Mouse (Mus musculus): ENCODE measurements around the gene Ssbp2.
A peak's percentile ranks its signal among the peaks of the same experiment; 100 is the strongest.

Ssbp2 gene

DNA sequence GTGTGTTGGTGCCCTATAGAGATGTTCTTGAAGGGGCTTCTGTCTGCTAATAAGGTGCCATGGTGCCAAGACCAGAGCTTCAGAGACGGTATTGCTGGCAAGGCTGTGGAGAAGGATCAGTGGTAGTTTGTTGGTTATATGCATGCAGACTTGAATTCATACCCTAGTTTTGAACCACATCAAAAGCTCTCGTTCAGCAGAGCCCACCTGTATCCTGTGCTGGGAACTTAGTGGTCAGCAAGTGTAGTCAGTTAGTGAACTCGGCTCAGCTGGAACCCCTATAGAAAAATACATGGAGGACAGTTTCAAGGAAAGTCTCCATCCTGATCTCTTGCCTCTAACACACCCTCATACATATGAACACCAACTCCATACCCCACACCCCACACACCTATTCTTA is 69.7 kb downstream of the Ssbp2 start:
- no peak for DNase-seq (ENCODE audit: low read depth, low spot score)

DNA sequence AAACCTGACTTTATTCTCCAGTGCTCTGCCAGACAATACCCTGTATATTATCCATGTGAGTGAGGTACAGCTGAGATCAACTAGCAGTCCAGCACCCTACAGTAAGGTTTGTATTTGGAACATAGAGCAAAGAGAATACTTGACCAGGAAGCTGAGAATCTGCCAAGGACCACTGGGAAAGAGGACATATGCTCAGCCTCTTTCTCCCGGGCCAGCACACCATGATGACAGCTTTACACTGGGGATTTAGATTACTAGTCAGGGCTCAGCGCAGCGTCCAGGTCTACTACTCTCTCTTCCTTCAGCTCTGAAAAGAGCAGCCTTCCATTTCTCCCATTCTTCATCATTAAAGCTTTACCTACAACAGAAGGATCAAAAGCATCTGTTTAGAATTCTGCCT is 76.6 kb downstream of the Ssbp2 start:
- DNase-seq (ENCODE audit: low read depth, low spot score): no peak

DNA sequence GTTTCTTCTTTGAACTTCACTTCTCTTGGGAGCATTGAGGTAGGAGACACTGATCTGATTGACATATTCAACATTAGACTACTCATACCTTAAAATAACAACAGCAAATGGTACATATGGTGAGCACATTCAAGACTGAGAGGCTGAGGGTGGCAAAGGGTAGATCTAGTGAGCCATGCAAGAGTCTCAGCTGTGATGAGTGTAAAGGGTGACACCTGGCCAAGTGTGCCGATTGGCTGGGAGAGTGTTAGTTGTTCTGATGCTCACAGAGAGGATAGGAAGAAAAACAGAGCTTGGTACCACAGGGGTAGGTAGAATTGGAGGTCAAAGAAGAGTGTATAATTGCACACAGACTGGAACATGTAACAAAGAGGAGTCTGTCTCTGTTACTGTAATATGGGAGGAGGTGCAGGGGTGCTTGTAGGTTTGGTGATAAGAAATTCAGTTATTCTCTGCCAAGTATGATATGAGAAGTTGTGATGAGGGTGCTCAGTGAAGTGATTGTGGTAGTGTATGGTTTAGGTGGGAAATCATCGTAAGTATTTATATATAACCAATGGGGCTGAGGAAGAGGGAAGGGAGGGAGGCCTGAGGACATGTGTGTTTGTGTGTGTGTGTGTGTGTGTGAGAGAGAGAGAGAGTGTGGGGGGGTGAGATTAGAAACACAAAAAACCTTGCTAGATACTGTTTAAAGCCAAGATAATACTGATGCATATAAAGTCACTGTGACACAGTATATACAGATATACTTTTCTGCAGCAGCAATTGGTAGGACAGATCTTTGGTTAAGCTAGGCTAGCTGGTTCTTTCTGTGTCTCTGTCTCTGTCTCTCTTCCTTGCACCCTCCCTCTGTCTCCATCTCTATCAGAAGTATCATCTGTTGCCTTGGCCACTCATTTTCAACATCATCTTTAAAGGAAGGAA is 80.3 kb downstream of the Ssbp2 start:
- DNase-seq (ENCODE audit: low read depth, low spot score): no peak

DNA sequence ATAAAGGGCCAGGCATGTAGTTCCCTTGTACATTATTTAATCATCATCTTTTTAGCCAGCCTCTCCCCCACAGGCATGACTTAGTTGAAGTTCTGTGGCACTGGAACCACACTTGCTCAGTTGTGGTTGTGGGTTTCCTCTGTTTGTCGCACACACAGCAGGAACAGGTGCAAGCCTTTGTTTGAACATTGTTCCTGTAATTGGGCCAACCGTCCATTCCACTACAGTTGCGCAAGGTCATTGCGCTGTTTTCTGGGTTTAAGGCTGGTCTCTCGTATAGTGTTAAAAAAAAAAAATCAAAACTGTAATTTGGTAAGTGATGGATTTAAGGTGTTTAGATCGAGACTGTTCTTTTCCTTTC is 81.0 kb downstream of the Ssbp2 start:
- DNase-seq (ENCODE audit: low read depth, low spot score): no peak

DNA sequence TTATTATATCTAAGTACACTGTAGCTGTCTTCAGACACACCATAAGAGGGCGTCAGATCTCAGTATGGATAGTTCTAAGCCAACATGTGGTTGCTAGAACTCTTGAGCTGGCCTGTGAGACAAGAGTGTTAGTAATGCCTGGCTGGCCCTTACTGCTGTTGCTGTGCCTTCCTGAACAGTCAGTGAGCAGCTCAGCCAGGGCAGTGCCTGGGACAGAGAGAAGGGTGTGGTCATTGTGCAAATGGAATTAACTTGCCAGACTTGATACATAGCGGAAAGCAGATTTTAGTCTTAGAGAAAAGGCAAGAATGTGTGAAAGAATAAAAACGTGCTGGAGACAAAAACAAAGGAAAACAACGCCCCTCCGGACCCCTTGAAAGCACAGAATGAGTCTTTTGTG is 83.5 kb downstream of the Ssbp2 start:
- DNase-seq (ENCODE audit: low read depth, low spot score): peak; percentile 52

DNA sequence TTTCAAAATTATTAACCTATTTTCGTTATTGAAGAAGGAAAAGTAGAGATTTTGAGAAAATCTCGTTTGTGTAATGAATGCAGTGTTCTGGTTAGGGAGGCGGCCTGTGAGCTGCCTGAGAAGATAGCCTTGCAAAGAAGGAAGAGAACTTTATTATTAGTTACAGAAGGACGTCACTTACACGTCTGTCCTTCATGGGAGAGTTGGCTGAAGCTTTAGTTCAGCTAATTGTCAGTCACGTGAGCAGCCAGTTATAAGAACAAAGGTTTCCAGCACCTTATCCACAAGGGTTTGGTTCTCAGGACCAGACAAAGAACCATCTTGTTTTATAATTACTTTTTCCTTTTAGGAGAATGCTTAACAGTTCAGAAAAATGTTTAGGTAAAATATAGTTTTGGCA is 104.0 kb downstream of the Ssbp2 start:
- DNase-seq (ENCODE audit: low read depth, low spot score): no peak

DNA sequence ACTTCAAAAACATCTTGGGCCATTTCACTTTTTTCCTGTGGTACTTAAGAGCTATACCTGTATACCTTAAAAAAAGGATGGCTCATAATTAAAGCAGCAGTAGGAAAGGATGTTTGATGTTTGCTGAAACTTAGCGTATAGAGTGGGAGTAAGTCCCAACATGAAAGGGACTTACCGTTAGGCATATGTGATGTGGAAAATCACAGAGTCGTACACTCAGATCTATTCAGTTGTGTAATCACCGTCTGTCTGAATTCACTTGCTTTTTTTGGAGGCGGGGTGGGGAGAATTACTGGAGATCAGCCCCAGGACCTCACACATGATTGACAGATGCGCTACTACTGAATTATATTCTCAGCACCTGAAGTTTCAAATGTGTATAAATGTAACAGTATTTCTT is 104.7 kb downstream of the Ssbp2 start:
- no peak for DNase-seq (ENCODE audit: low read depth, low spot score)

DNA sequence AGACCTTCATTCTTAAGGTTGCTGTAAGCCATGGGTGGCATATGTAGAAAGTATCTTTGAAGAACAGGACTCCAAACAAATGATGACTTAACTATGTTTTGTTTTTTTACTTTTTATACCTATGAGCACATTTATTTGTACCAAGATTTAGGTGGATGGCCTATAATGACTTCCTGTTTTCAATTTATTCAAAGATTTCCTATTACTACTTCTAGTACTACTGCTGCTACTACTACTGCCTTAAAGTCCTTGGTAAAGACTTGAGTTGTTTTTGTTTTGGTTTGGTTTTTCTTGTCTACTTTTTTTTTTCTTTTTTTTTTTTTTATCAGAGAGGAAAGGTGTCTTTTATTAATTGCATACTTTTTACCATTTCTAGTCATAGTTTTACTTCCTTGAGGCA is 121.4 kb downstream of the Ssbp2 start:
- DNase-seq (ENCODE audit: low read depth, low spot score): no peak

DNA sequence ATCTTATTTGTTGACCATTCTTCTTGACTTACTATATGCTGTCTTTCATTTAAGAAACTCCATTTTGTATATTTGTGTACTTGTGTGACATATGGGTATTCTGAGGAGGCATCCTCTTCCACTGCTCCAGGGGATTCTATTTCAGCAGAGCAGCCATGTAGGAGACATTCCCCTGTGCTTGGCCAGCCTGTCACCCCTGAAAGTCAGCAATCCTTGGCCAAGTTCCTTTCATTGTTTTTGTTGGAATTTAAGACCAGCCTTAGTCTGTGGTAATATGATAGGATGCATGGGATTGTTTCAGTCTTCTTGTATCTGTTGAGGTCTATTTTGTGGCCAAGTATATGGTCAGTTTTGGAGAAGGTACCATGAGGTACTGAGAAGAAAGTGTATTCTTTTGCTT is 122.1 kb downstream of the Ssbp2 start:
- DNase-seq (ENCODE audit: low read depth, low spot score): no peak

DNA sequence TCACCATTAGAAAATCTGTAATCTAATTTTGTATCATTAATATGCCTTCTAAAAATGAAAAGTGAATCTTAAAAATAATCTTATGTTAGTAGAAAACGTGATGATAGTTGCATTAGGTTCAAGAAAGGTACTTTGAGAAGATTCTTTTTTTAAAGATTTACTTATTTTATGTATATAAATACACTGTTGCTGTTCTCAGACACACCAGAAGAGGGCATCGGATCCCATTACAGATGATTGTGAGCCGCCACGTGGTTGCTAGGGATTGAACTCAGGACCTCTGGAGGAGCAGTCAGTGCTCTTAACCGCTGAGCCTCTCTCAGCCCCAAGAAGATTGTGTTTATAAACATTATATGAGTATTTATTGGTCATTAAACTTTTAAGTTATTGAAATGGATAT is 126.3 kb downstream of the Ssbp2 start:
- no peak for DNase-seq (ENCODE audit: low read depth, low spot score)

DNA sequence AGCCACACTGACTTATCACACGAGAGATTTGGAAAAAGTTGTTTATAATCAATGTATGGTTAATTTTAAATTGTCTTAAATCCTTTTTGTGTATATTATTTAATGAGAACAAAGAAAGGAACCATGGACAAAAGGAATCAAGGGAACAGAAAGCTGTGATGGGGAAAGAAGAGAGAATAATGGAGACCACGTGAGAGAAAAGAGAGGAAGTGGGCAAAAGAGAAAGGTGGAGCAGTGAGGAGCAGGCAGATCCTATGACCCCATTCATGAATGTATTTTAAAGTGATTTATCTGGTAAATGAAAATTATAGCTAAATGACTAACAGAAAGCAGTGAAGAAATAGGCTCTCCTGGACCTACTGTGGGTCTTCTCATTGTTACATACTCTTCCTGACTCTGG is 128.4 kb downstream of the Ssbp2 start:
- no peak for DNase-seq (ENCODE audit: low read depth, low spot score)

DNA sequence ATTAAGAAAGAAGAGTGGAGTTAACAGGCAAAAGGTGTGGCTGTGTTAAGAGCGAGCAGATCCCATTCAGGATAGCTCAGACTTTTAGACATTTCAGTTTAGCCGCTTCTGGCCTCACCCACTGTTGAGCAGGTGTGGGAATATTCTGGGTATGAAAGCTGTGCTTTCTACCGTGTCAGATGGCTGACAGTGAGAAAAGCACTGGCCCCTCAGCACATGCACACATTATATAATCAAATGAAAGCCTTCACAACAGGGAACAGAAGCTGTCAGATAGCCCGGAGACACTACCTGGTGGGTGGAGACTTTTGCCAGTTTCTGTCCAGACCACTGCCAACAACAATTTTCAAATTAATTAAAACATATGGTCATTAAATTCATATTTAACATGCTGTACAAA is 131.8 kb downstream of the Ssbp2 start:
- DNase-seq (ENCODE audit: low read depth, low spot score): no peak

DNA sequence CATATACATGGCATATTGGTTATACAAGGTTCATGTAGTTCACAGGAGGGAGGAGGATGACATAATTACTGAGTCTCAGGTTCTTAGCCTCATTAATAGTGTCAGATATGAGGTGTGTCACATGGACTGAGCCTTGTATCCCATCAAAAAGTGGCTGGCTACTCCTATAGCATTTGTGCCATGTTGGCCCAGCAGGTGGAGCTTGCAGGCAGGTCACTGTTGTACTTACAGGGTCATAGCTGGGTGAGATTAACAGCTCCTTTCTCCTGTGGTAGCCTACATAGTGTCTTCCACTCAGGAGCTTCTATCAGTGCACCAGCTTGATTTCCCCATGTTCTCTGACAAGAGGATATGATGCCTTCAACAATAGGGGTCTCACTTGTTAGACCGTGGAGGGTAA is 135.2 kb downstream of the Ssbp2 start:
- no peak for DNase-seq (ENCODE audit: low read depth, low spot score)

DNA sequence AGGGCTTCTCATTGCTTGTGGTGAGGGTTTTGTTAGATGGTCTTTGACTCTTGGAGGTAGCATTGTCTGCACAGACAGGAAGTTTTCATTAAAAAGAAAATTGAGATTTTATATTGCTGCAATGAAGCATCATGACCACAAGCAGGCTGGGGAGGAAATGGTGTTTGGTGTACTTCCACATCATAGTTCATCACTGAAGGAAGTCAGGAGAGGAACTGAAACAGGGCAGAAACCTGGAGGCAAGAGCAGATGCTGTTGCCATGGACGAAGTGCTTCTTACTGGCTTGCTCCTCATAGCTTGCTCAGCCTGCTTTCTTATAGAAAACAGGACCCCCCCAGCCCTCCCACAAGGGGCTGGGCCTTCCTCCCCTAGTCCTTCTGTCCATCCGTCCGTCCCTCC is 139.5 kb downstream of the Ssbp2 start:
- DNase-seq (ENCODE audit: low read depth, low spot score): no peak

DNA sequence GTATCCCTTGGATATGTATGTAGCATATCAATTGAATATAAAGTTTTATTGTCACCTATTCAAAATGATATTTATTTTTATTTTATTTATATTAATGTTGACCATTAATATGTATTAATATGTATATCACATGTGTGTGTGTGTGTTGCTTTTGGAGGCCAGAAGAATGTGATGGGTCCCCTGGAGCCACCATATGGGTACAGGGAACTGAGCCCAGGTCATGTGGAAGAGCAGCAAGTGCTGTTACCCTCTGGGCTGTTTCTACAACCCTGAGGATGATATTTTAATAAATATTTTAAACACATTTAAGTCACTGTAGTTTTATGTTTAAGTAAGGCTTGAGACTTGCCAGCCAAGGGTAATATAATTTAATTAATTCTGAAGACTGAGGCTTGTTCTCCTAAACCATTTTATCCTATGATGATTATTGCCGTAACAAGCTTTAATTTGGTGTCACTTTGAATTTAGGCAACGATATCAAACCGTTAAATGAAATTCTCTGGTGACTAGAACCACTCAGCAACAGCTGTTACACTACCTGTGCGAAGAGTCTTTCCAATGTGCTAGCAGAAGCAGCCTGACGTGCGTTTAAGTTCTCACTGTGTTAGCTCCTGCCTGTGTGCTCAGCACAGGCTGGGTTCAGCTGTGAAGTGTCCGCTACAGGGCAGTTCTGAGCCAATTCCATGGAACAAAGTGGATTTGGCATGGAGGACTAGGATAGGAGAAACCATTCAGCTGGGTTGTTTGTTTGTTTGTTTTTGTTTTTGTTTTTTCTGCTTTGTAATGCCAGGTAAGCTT is 145.2 kb downstream of the Ssbp2 start:
- DNase-seq (ENCODE audit: low read depth, low spot score): no peak

DNA sequence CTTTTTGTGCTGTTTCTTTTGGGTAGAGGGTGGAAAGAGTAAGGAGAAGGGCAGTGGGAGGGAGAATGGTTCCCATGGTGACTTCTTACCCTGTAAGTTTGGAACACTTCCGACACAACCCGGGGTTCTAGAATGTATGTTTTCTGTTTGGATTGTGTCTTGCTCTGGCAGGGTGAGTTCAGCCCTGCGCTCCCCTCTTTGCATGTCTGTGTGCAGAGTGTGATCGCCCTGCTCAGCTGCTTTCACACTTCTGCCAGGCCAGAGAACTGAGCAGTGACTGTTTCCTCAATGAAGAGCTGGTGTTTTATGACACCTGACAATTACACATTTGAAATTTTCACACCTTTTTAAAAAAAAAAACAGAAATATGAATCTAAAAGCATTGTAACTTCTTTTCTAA is 150.5 kb downstream of the Ssbp2 start:
- DNase-seq (ENCODE audit: low read depth, low spot score): no peak

DNA sequence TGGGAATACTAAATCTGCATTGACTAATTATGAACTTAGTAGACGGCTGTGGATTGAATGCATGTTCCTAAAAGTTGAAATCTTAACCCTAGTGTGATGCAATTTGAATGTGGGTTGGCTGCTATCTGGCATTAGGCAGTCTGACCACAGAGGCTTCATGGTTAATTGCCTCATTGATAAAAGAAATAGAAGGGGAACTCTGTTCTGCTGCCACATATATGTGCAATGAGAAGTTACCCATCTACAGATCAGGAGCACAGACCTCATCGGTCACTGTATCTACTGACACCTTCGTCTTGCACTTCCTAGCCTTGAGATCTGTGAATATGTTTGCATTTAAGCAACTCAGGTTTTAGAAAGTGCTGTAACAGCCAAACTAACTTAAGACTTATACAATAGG is 151.8 kb downstream of the Ssbp2 start:
- DNase-seq (ENCODE audit: low read depth, low spot score): no peak

DNA sequence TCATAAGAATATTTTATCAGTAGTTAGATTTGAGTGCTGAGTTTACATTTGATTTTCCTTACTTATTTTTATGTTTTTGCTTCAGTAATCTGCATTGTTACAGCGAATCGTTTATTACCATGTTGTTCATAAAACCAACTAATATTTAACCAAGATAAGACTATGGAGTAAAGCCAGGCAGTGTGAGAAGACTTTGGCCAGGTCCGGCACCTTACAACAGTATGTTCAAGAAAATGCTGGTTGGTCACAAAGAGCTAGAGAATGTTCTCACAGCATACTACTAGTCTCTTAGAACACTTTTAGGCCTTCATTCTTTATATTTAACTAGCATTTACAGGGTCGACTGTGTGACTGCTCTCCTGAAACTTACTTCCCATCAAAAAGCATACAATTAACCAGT is 152.5 kb downstream of the Ssbp2 start:
- DNase-seq (ENCODE audit: low read depth, low spot score): no peak

DNA sequence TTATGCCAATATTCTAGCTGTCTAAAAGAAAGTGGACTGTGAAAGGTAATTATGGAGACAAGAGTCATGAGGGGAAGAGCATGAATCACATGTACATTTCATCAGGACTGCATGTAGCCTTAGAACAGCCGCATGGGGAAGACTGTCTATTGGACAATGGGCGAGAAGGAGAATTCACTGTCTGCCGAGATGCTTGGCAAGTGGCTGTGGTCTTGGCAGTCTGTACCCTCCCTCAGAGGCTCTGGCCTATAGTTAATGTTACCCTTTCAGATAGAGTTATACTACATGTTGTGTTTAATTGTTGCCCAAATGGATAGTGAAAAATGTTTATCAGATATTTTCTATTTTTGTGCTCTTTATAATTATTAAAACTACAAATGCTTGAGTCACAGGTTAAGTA is 156.0 kb downstream of the Ssbp2 start:
- DNase-seq (ENCODE audit: low read depth, low spot score): no peak

DNA sequence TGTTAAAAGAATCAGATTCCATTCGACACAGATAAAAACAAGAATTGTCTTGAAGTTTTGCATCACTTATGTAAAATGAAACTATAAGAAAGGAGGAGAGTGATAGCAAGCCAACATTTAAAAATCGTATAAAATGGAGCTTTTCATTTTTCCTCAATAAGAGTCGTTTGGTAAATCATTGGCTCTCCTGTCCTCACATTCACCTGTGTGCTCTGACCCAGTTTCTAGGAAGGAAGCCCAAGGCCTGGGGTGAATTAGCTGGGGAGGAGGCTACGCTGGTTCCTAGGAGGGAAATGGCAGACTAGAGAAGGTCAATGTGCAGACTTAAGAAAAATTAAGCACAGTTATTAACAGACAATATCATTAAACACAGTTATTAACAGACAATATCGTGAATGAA is 156.8 kb downstream of the Ssbp2 start:
- DNase-seq (ENCODE audit: low read depth, low spot score): no peak

DNA sequence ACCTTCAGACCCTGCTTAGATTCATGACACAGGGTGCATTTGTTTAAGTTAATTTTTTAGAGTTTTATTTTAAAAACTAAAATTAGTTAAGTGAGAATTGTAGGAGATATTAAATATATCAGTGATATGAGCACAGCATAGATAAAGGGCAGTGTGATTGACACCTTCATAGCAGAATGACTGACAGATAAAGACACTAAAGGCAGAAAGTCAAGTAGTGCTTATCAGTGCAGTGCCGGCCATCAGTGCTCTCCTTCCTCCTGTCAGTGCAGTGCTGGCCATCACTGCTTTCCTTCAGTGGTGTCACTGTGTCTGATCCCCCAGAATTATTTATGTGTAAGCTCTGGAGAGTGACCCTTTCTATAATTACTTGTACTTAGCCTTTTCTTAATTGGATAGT is 159.3 kb downstream of the Ssbp2 start:
- DNase-seq (ENCODE audit: low read depth, low spot score): no peak

DNA sequence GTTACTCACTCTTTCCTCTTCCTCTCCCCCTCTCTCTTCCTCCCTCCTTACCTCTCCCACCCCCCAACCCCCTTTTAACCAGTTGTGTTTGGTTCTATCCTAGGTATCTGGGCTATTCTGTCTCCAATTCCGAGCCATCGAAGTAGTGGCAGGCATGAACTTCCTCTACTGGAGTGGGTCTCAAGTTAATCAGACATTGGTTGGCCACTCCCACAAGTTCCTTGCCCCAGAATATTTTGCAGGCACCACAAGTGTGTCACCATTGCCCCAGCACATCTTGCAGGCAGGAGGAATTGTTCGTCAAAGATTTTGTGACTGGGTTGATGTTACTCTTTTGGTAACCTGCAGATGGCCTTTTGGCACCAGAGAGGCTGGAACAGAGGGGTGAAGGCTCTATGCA is 160.5 kb downstream of the Ssbp2 start:
- DNase-seq (ENCODE audit: low read depth, low spot score): no peak

DNA sequence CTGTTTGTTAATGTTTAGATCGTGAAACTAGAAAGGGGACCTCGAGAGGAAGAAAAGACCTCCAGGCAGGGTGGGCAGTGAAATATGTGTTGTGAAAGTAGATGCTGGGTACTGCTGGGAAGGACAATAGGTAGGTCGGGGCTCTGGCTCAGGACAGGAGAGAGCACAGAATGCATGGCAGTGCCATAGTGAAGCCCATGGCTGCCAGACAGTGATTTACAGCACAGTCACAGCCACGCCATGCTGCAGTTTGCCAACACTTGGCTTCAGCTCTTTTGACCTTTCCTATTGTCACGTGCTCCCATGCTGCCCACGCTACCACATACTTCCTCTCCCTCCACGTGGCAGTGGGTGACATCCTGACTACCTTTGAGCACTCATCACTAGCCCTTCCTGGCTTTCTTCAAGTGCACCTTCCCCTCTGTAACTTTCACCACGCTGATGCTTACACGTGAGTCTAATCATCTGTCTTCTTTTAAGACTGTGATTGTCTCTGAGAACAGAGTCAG is 171.3 kb downstream of the Ssbp2 start:
- DNase-seq (ENCODE audit: low read depth, low spot score): no peak

Measured in R1 (cell line).